Mouse (Mus musculus): ENCODE measurements around the gene Olfr215. TPM values are rescaled to one million over a fixed set of nuclear protein-coding genes. Genes with fewer than 3 reads are reported as not detected.
"Not testable (repeated sequence)": the region's sequence is repeated elsewhere in the genome, so short reads cannot be mapped to it uniquely, and the experiment has no call there.

Olfr215 gene
- not detected in 2 replicates for polyA plus RNA-seq (2015; fragmentation: Nextera tagmentation; extraction: Ambion mirVana)

- no peaks in the 10 kb centered on the region for H3K27me3 ChIP-seq
- no peak within 1 kb of the TSS for H3K9ac ChIP-seq
- no peaks in the 10 kb centered on the region for H3K36me3 ChIP-seq
- no peak within 1 kb of the TSS for H3K4me2 ChIP-seq
- no peaks in the 10 kb centered on the region for H3K4me1 ChIP-seq
- H3K27ac ChIP-seq = no peak within 1 kb of the TSS
- WGBS = 70% methylated on average over 4 of the region's 4 CpGs
- no peaks in the 10 kb centered on the region for H3K9me3 ChIP-seq
- no peak for ATAC-seq (ENCODE audit: insufficient number of reproducible peaks, low FRiP score, low TSS enrichment, low read depth)
- H3K4me3 ChIP-seq = no peak within 1 kb of the TSS
Measured at GRCm38 (mm10) chr6:116584095-116584494, at the start of gene Olfr215. Gene Olfr215 (minus strand): TSS chr6:116584195.

GRCm38 (mm10) chr6:116632129-116632528 is 48.1 kb upstream of the Olfr215 start:
- Histone ChIP-seq H3K36me3 (no peaks in the 10 kb centered on the region), H3K4me2 (no peak overlapping the region), H3K4me1 (peaks cover 7% of the 10 kb centered on the region; the same call in 1 of the 2 replicates), H3K9me3 (no peaks in the 10 kb centered on the region), H3K27me3 (no peaks in the 10 kb centered on the region), H3K9ac (no peak overlapping the region), H3K27ac (no peak overlapping the region), H3K4me3 (no peak overlapping the region)
- no peak for ATAC-seq (ENCODE audit: insufficient number of reproducible peaks, low FRiP score, low TSS enrichment, low read depth)
- WGBS = 51% methylated on average over 1 of the region's 1 CpGs

GRCm38 (mm10) chr6:116629766-116630165 is 45.8 kb upstream of the Olfr215 start:
- Histone ChIP-seq H3K9me3 (no peaks in the 10 kb centered on the region), H3K9ac (no peak overlapping the region), H3K27ac (no peak overlapping the region), H3K36me3 (peaks cover 15% of the 10 kb centered on the region), H3K4me1 (no peaks in the 10 kb centered on the region), H3K4me2 (no peak overlapping the region), H3K27me3 (no peaks in the 10 kb centered on the region), H3K4me3 (no peak overlapping the region)
- no peak for ATAC-seq (ENCODE audit: insufficient number of reproducible peaks, low FRiP score, low TSS enrichment, low read depth)
- WGBS = 87% methylated on average over 10 of the region's 10 CpGs

- peak within 1 kb of the TSS; percentile 98 for H3K9ac ChIP-seq
- peak within 1 kb of the TSS; percentile 81 for H3K4me3 ChIP-seq
- H3K9me3 ChIP-seq = no peaks in the 10 kb centered on the region
- H3K4me2 ChIP-seq = peak within 1 kb of the TSS; percentile 52
- H3K4me1 ChIP-seq = no peaks in the 10 kb centered on the region
- peaks cover 19% of the 10 kb centered on the region for H3K36me3 ChIP-seq
- H3K27ac ChIP-seq = peak within 1 kb of the TSS; percentile 91
- no peaks in the 10 kb centered on the region for H3K27me3 ChIP-seq
- peak; percentile 89 for ATAC-seq (ENCODE audit: insufficient number of reproducible peaks, low FRiP score, low TSS enrichment, low read depth)
- WGBS = under 1% methylated on average over 56 of the region's 56 CpGs
Measured at GRCm38 (mm10) chr6:116628539-116629171, 44.7 kb upstream of the Olfr215 start, which contains the start of gene Zfp422. Gene Zfp422 (minus strand): TSS chr6:116628999.

- Histone ChIP-seq H3K9ac (peak overlapping the region; percentile 98), H3K36me3 (peaks cover 19% of the 10 kb centered on the region), H3K9me3 (no peaks in the 10 kb centered on the region), H3K4me1 (no peaks in the 10 kb centered on the region), H3K4me3 (peak overlapping the region; percentile 81), H3K4me2 (peak overlapping the region; percentile 52), H3K27ac (peak overlapping the region; percentile 91), H3K27me3 (no peaks in the 10 kb centered on the region)
- ATAC-seq (ENCODE audit: insufficient number of reproducible peaks, low FRiP score, low TSS enrichment, low read depth) = no peak
- 9% methylated on average over 9 of the region's 9 CpGs for WGBS
Measured at GRCm38 (mm10) chr6:116628095-116628494, 44.1 kb upstream of the Olfr215 start.

GRCm38 (mm10) chr6:116626417-116626816 is 42.4 kb upstream of the Olfr215 start:
- H3K4me3 ChIP-seq; H3K9me3 ChIP-seq; ATAC-seq (ENCODE audit: insufficient number of reproducible peaks, low FRiP score, low TSS enrichment, low read depth); H3K27ac ChIP-seq; H3K4me2 ChIP-seq; H3K4me1 ChIP-seq; H3K9ac ChIP-seq; H3K27me3 ChIP-seq: not testable (repeated sequence)
- H3K36me3 ChIP-seq = peaks cover 19% of the 10 kb centered on the region
- WGBS = 97% methylated on average over 9 of the region's 9 CpGs

GRCm38 (mm10) chr6:116621318-116622023 is 37.5 kb upstream of the Olfr215 start:
- H3K27me3 ChIP-seq = no peaks in the 10 kb centered on the region
- H3K9ac ChIP-seq = no peak overlapping the region
- no peak for ATAC-seq (ENCODE audit: insufficient number of reproducible peaks, low FRiP score, low TSS enrichment, low read depth)
- H3K4me2 ChIP-seq = no peak overlapping the region
- no peak overlapping the region for H3K4me3 ChIP-seq
- 51% methylated on average over 8 of the region's 8 CpGs for WGBS
- no peaks in the 10 kb centered on the region for H3K9me3 ChIP-seq
- H3K27ac ChIP-seq = no peak overlapping the region
- H3K4me1 ChIP-seq = no peaks in the 10 kb centered on the region
- H3K36me3 ChIP-seq = peaks cover 16% of the 10 kb centered on the region

GRCm38 (mm10) chr6:116618073-116618472 is 34.1 kb upstream of the Olfr215 start:
- Histone ChIP-seq H3K27me3 (no peaks in the 10 kb centered on the region), H3K36me3 (no peaks in the 10 kb centered on the region), H3K27ac (no peak overlapping the region), H3K4me1 (no peaks in the 10 kb centered on the region), H3K4me2 (no peak overlapping the region), H3K9me3 (no peaks in the 10 kb centered on the region), H3K4me3 (no peak overlapping the region), H3K9ac (no peak overlapping the region)
- no peak for ATAC-seq (ENCODE audit: insufficient number of reproducible peaks, low FRiP score, low TSS enrichment, low read depth)

- Histone ChIP-seq H3K4me3 (no peak overlapping the region), H3K9ac (no peak overlapping the region), H3K36me3 (no peaks in the 10 kb centered on the region), H3K27me3 (no peaks in the 10 kb centered on the region), H3K27ac (no peak overlapping the region), H3K4me2 (no peak overlapping the region), H3K9me3 (no peaks in the 10 kb centered on the region), H3K4me1 (no peaks in the 10 kb centered on the region)
- no peak for ATAC-seq (ENCODE audit: insufficient number of reproducible peaks, low FRiP score, low TSS enrichment, low read depth)
- 81% methylated on average over 2 of the region's 2 CpGs for WGBS
Measured at GRCm38 (mm10) chr6:116615719-116616118, 31.7 kb upstream of the Olfr215 start.

- H3K4me2 ChIP-seq = no peak overlapping the region
- no peak overlapping the region for H3K9ac ChIP-seq
- no peak for ATAC-seq (ENCODE audit: insufficient number of reproducible peaks, low FRiP score, low TSS enrichment, low read depth)
- 36% methylated on average over 4 of the region's 4 CpGs for WGBS
- H3K4me3 ChIP-seq = no peak overlapping the region
- H3K27ac ChIP-seq = no peak overlapping the region
- no peaks in the 10 kb centered on the region for H3K36me3 ChIP-seq
- no peaks in the 10 kb centered on the region for H3K27me3 ChIP-seq
- no peaks in the 10 kb centered on the region for H3K9me3 ChIP-seq
- no peaks in the 10 kb centered on the region for H3K4me1 ChIP-seq
Measured at GRCm38 (mm10) chr6:116607230-116607629, 23.2 kb upstream of the Olfr215 start.

GRCm38 (mm10) chr6:116600969-116601368 is 17.0 kb upstream of the Olfr215 start:
- H3K4me1 ChIP-seq; H3K27ac ChIP-seq; H3K36me3 ChIP-seq; H3K9me3 ChIP-seq; H3K27me3 ChIP-seq; H3K4me3 ChIP-seq; H3K9ac ChIP-seq; ATAC-seq (ENCODE audit: insufficient number of reproducible peaks, low FRiP score, low TSS enrichment, low read depth); H3K4me2 ChIP-seq: not testable (repeated sequence)

- Histone ChIP-seq H3K4me2 (no peak overlapping the region), H3K4me1 (no peaks in the 10 kb centered on the region), H3K4me3 (no peak overlapping the region), H3K9me3 (no peaks in the 10 kb centered on the region), H3K36me3 (no peaks in the 10 kb centered on the region), H3K9ac (no peak overlapping the region), H3K27ac (no peak overlapping the region), H3K27me3 (no peaks in the 10 kb centered on the region)
- no peak for ATAC-seq (ENCODE audit: insufficient number of reproducible peaks, low FRiP score, low TSS enrichment, low read depth)
- 32% methylated on average over 3 of the region's 3 CpGs for WGBS
Measured at GRCm38 (mm10) chr6:116569834-116570233, 14.2 kb downstream of the Olfr215 start.

Data from limb, embryonic 15.5 days (tissue).